Mouse (Mus musculus): Measurements from ENCODE around the gene Ptpa. TPM values are rescaled to one million over a fixed set of nuclear protein-coding genes. Genes with fewer than 3 reads are reported as not detected.

Ptpa gene
- polyA plus RNA-seq, 1 experiment from 2014 or later = 149 TPM

- Histone ChIP-seq H3K4me1 (replicated peaks) (peaks cover 35% of the 10 kb centered on the region), H3K4me3 (peak within 1 kb of the TSS; percentile 89)
- under 1% methylated on average over 40 of the region's 40 CpGs for WGBS
Measured at GRCm38 (mm10) chr2:30392114-30392576, 23.7 kb upstream of the Ptpa start, which contains the start of gene Dolpp1. Gene Dolpp1 (plus strand): TSS chr2:30392254.

GRCm38 (mm10) chr2:30392577-30393369, 23.1 kb upstream of the Ptpa start:
- Histone ChIP-seq H3K27me3 (ENCODE audit: insufficient read depth, poor library complexity, severe bottlenecking) (no peaks in the 10 kb centered on the region), H3K4me3 (peak overlapping the region; percentile 89), H3K27ac (peak overlapping the region; percentile 93), H3K4me1 (replicated peaks) (peaks cover 41% of the 10 kb centered on the region), H3K9me3 (no peaks in the 10 kb centered on the region), H3K36me3 (peaks cover 43% of the 10 kb centered on the region)
- peak; percentile 93 for DNase-seq (ENCODE audit: low spot score)
- WGBS = under 1% methylated on average over 54 of the region's 54 CpGs

More at GRCm38 (mm10) chr2:30392114-30392576, 23.7 kb upstream of the Ptpa start, which contains the start of gene Dolpp1:
- Histone ChIP-seq H3K27me3 (ENCODE audit: insufficient read depth, poor library complexity, severe bottlenecking) (no peaks in the 10 kb centered on the region), H3K27ac (peak within 1 kb of the TSS; percentile 93), H3K9me3 (no peaks in the 10 kb centered on the region), H3K36me3 (peaks cover 37% of the 10 kb centered on the region)
- DNase-seq (ENCODE audit: low spot score) = peak; percentile 99

- H3K36me3 ChIP-seq = peaks cover 49% of the 10 kb centered on the region
- H3K4me1 ChIP-seq (replicated peaks) = peaks cover 46% of the 10 kb centered on the region
- H3K4me3 ChIP-seq = peak overlapping the region; percentile 89
- H3K27me3 ChIP-seq (ENCODE audit: insufficient read depth, poor library complexity, severe bottlenecking) = no peaks in the 10 kb centered on the region
- WGBS = 70% methylated on average over 1 of the region's 1 CpGs
- DNase-seq (ENCODE audit: low spot score) = no peak
- H3K27ac ChIP-seq = peak overlapping the region; percentile 93
- H3K9me3 ChIP-seq = no peaks in the 10 kb centered on the region
Measured at GRCm38 (mm10) chr2:30393370-30393656, 22.5 kb upstream of the Ptpa start.

- H3K4me3 ChIP-seq = no peak overlapping the region
- H3K27ac ChIP-seq = no peak overlapping the region
- no peaks in the 10 kb centered on the region for H3K9me3 ChIP-seq
- H3K27me3 ChIP-seq (ENCODE audit: insufficient read depth, poor library complexity, severe bottlenecking) = no peaks in the 10 kb centered on the region
- H3K36me3 ChIP-seq = peaks cover 69% of the 10 kb centered on the region
- no peak for DNase-seq (ENCODE audit: low spot score)
- peaks cover 68% of the 10 kb centered on the region for H3K4me1 ChIP-seq (replicated peaks)
- 93% methylated on average over 7 of the region's 7 CpGs for WGBS
Measured at GRCm38 (mm10) chr2:30395757-30396156, 20.1 kb upstream of the Ptpa start.

- WGBS = 90% methylated on average over 7 of the region's 7 CpGs
- Histone ChIP-seq H3K36me3 (peaks cover 72% of the 10 kb centered on the region), H3K9me3 (no peaks in the 10 kb centered on the region), H3K4me1 (replicated peaks) (peaks cover 68% of the 10 kb centered on the region), H3K4me3 (no peak overlapping the region), H3K27me3 (ENCODE audit: insufficient read depth, poor library complexity, severe bottlenecking) (no peaks in the 10 kb centered on the region), H3K27ac (no peak overlapping the region)
- no peak for DNase-seq (ENCODE audit: low spot score)
Measured at GRCm38 (mm10) chr2:30396246-30396645, 19.6 kb upstream of the Ptpa start.

GRCm38 (mm10) chr2:30397986-30398512, 17.8 kb upstream of the Ptpa start:
- H3K9me3 ChIP-seq = no peaks in the 10 kb centered on the region
- peak overlapping the region; percentile 94 for H3K27ac ChIP-seq
- no peaks in the 10 kb centered on the region for H3K27me3 ChIP-seq (ENCODE audit: insufficient read depth, poor library complexity, severe bottlenecking)
- peaks cover 90% of the 10 kb centered on the region for H3K36me3 ChIP-seq
- H3K4me1 ChIP-seq (replicated peaks) = peaks cover 65% of the 10 kb centered on the region
- WGBS = 84% methylated on average over 10 of the region's 10 CpGs
- no peak overlapping the region for H3K4me3 ChIP-seq
- no peak for DNase-seq (ENCODE audit: low spot score)

GRCm38 (mm10) chr2:30399191-30400171, 16.4 kb upstream of the Ptpa start:
- Histone ChIP-seq H3K9me3 (no peaks in the 10 kb centered on the region), H3K36me3 (peaks cover 95% of the 10 kb centered on the region), H3K27ac (peak overlapping the region; percentile 94), H3K4me1 (replicated peaks) (peaks cover 52% of the 10 kb centered on the region), H3K4me3 (peak overlapping the region; percentile 26), H3K27me3 (ENCODE audit: insufficient read depth, poor library complexity, severe bottlenecking) (no peaks in the 10 kb centered on the region)
- DNase-seq (ENCODE audit: low spot score) = peak; percentile 73
- WGBS = 37% methylated on average over 20 of the region's 20 CpGs

GRCm38 (mm10) chr2:30401581-30401980, 14.3 kb upstream of the Ptpa start:
- Histone ChIP-seq H3K4me1 (replicated peaks) (peaks cover 52% of the 10 kb centered on the region), H3K27ac (peak overlapping the region; percentile 94), H3K9me3 (no peaks in the 10 kb centered on the region), H3K27me3 (ENCODE audit: insufficient read depth, poor library complexity, severe bottlenecking) (no peaks in the 10 kb centered on the region), H3K4me3 (peak overlapping the region; percentile 16; the same call in 1 of the 2 replicates), H3K36me3 (peaks cover 97% of the 10 kb centered on the region)
- no peak for DNase-seq (ENCODE audit: low spot score)
- WGBS = 76% methylated on average over 1 of the region's 1 CpGs

- 92% methylated on average over 9 of the region's 9 CpGs for WGBS
- Histone ChIP-seq H3K4me1 (replicated peaks) (peaks cover 49% of the 10 kb centered on the region), H3K27ac (0 out of 2 replicates have a peak overlapping the region, but pooled peaks have one; percentile 17), H3K36me3 (peaks cover 97% of the 10 kb centered on the region), H3K27me3 (ENCODE audit: insufficient read depth, poor library complexity, severe bottlenecking) (no peaks in the 10 kb centered on the region), H3K9me3 (no peaks in the 10 kb centered on the region), H3K4me3 (no peak overlapping the region)
- DNase-seq (ENCODE audit: low spot score) = no peak
Measured at GRCm38 (mm10) chr2:30402351-30402826, 13.4 kb upstream of the Ptpa start.

- Histone ChIP-seq H3K4me3 (no peak overlapping the region), H3K4me1 (replicated peaks) (peaks cover 45% of the 10 kb centered on the region), H3K9me3 (no peaks in the 10 kb centered on the region), H3K27me3 (ENCODE audit: insufficient read depth, poor library complexity, severe bottlenecking) (no peaks in the 10 kb centered on the region), H3K36me3 (peaks cover 97% of the 10 kb centered on the region), H3K27ac (0 out of 2 replicates have a peak overlapping the region, but pooled peaks have one; percentile 17)
- WGBS = 73% methylated on average over 2 of the region's 2 CpGs
- DNase-seq (ENCODE audit: low spot score) = no peak
Measured at GRCm38 (mm10) chr2:30402843-30403242, 13.0 kb upstream of the Ptpa start.

- H3K4me1 ChIP-seq (replicated peaks) = peaks cover 34% of the 10 kb centered on the region
- no peak for DNase-seq (ENCODE audit: low spot score)
- H3K9me3 ChIP-seq = no peaks in the 10 kb centered on the region
- H3K36me3 ChIP-seq = peaks cover 97% of the 10 kb centered on the region
- H3K27ac ChIP-seq = no peak overlapping the region
- no peak overlapping the region for H3K4me3 ChIP-seq
- WGBS = 89% methylated on average over 1 of the region's 1 CpGs
- H3K27me3 ChIP-seq (ENCODE audit: insufficient read depth, poor library complexity, severe bottlenecking) = no peaks in the 10 kb centered on the region
Measured at GRCm38 (mm10) chr2:30403870-30404269, 12.0 kb upstream of the Ptpa start.

- no peaks in the 10 kb centered on the region for H3K27me3 ChIP-seq (ENCODE audit: insufficient read depth, poor library complexity, severe bottlenecking)
- no peak overlapping the region for H3K27ac ChIP-seq
- H3K9me3 ChIP-seq = no peaks in the 10 kb centered on the region
- peaks cover 92% of the 10 kb centered on the region for H3K36me3 ChIP-seq
- 0 out of 2 replicates have a peak, but pooled peaks cover under 1% of the 10 kb centered on the region for H3K4me1 ChIP-seq (replicated peaks)
- DNase-seq (ENCODE audit: low spot score) = no peak
- no peak overlapping the region for H3K4me3 ChIP-seq
- 89% methylated on average over 2 of the region's 2 CpGs for WGBS
Measured at GRCm38 (mm10) chr2:30407221-30407620, 8.6 kb upstream of the Ptpa start.
